Mouse (Mus musculus): Measurements from ENCODE around the gene Vmn1r135. TPM values are rescaled to one million over a fixed set of nuclear protein-coding genes. Genes with fewer than 3 reads are reported as not detected.

Gene Vmn1r135
- not detected in 2 replicates for polyA plus RNA-seq (2012; ENCODE audit: low replicate concordance)

GRCm38 (mm10) chr7:21832051-21832450 lies at the start of gene Vmn1r135:
Gene Vmn1r135, plus strand, starts transcription at chr7:21832351.

GRCm38 (mm10) chr7:21796628-21797027 lies 35.5 kb upstream of the Vmn1r135 start, which contains the start of gene Gm4177:
Gene Gm4177, minus strand, starts transcription at chr7:21796728.

DNA sequence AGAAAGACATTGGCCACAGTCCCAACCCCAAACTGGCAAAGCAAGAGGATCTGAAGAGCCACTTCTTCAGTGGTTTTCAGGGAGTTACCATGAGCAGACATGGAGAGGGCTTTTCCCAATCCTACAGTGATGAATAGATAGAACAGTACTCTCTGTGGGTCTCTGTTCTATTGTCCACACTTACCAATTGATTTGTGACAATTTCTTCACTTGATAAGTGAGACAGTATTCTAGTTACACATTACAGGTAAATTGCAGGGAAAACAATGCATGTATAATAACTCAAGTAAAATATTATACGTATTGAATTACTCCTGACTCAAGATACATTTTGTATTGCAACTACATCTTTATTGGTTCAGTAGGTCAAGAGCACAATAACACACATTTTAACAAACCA lies 12.0 kb downstream of the Vmn1r135 start, which contains the start of gene Gm5725:
Gm5725 (minus strand) TSS at position 101 of the 400 bp plus-strand sequence.

Other genes starting within 250 kb of the Vmn1r135 start
- not detected in 2 replicates for gene Vmn1r132, start 218.3 kb upstream of the Vmn1r135 start, polyA plus RNA-seq (2012; ENCODE audit: low replicate concordance)
- gene Gm4175, start 70.9 kb upstream of the Vmn1r135 start, polyA plus RNA-seq (2012; ENCODE audit: low replicate concordance), result not detected in 2 replicates
- gene Gm4177, start 35.6 kb upstream of the Vmn1r135 start, polyA plus RNA-seq (2012; ENCODE audit: low replicate concordance), result not detected in 2 replicates
- gene Gm5725, start 11.9 kb downstream of the Vmn1r135 start, polyA plus RNA-seq (2012; ENCODE audit: low replicate concordance), result not detected in 2 replicates
- gene Gm5891, start 88.9 kb downstream of the Vmn1r135 start, polyA plus RNA-seq (2012; ENCODE audit: low replicate concordance), result not detected in 2 replicates
- not detected in 2 replicates for gene Vmn1r137, start 162.2 kb downstream of the Vmn1r135 start, polyA plus RNA-seq (2012; ENCODE audit: low replicate concordance)
- not detected in 2 replicates for gene Vmn1r138, start 196.5 kb downstream of the Vmn1r135 start, polyA plus RNA-seq (2012; ENCODE audit: low replicate concordance)
- gene Gm6176, start 224.0 kb downstream of the Vmn1r135 start, polyA plus RNA-seq (2012; ENCODE audit: low replicate concordance), result not detected in 2 replicates
- gene Vmn1r139, start 236.7 kb downstream of the Vmn1r135 start, polyA plus RNA-seq (2012; ENCODE audit: low replicate concordance), result not detected in 2 replicates